Mouse (Mus musculus): ENCODE data around the gene Hoxb5. TPM values are rescaled to one million over a fixed set of nuclear protein-coding genes. Genes with fewer than 3 reads are reported as not detected.

The Hoxb5 gene
- 0.11 TPM in 1 of 2 replicates, not detected in the other for polyA plus RNA-seq (2012; rRNA removed)

DNA sequence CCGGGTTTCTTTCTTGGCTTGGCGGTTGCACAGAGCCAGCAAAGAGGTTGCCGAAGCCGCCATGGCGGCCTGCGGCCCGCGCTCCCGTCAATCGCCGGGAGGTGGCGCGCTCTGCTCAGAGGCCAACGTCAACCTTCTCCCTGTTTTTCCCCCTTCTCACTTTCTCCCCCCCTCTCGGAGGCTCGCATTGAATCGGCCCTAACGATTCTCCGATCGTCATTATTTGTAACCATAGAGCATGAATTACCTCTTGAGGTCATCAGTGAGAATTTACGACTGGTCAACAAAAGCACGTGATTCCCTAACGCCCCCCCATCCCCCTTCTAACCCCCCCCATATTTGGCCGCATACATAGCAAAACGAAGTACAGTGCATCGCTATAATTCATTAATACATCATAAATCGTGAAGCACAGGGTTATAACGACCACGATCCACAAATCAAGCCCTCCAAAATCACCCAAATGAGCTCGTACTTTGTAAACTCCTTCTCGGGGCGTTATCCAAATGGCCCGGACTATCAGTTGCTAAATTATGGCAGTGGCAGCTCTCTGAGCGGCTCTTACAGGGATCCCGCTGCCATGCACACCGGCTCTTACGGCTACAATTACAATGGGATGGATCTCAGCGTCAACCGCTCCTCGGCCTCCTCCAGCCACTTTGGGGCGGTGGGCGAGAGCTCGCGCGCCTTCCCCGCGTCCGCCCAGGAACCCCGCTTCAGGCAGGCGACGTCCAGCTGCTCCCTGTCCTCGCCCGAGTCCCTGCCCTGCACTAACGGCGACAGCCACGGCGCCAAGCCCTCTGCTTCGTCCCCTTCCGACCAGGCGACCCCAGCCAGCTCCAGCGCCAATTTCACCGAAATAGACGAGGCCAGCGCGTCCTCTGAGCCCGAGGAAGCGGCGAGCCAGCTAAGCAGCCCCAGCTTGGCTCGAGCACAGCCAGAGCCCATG, at the start of gene Hoxb5:
Gene Hoxb5 (plus strand): TSS at position 186 of the 949 bp plus-strand sequence.
- DNase-seq (ENCODE audit: extremely low spot score in 1 of 2, low spot score in 1 of 2): no peak

GRCm38 (mm10) chr11:96254221-96254620, 48.9 kb upstream of the Hoxb5 start:
- no peak for DNase-seq (ENCODE audit: extremely low spot score in 1 of 2, low spot score in 1 of 2)

- DNase-seq (ENCODE audit: extremely low spot score in 1 of 2, low spot score in 1 of 2): no peak
Observed at GRCm38 (mm10) chr11:96255111-96255995, 47.8 kb upstream of the Hoxb5 start.

DNA sequence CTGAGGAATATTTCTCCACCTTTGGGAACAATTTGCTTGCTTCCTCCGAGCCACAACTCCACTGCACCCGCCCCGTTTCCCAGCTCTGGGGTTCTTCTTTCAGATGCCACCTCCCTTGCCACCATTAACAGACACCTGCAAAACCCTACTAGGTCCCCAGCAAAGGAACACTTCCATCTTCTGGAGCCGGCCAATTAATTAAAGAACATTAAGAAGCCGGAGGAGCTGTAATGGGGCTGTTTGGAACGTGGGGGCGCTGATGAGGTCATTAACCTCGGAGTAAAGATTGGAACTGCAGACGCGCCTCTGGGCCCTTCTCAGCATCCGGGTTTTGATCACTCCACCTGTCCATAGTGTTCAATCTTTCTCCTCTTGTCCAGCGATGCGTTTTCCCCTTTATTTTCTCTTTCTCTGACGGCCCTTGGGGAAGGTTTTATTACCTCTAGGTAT, 47.1 kb upstream of the Hoxb5 start:
- no peak for DNase-seq (ENCODE audit: extremely low spot score in 1 of 2, low spot score in 1 of 2)

GRCm38 (mm10) chr11:96257141-96257540, 46.0 kb upstream of the Hoxb5 start:
- no peak for DNase-seq (ENCODE audit: extremely low spot score in 1 of 2, low spot score in 1 of 2)

DNA sequence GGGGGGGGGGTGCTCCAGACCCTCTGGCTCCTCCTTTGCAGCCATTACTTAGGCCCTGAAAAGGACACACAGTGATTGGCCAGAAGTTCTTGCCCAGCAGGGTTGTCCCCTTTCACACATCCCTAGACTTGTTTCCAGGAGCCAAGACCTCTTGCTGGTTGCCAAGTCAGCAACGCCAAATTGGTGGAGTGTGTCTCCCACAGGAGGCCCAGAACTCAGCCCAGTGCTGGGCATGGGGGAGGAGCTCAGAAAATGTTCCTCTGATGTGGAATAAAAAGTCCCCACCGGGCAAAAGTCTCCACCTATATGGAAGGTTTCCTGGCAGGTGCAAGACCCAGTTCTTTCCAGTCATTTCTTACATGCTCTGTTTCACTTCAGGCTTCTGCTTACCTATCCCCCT, 44.1 kb upstream of the Hoxb5 start:
- no peak for DNase-seq (ENCODE audit: extremely low spot score in 1 of 2, low spot score in 1 of 2)

- DNase-seq (ENCODE audit: extremely low spot score in 1 of 2, low spot score in 1 of 2): no peak
Observed at GRCm38 (mm10) chr11:96259511-96259910, 43.6 kb upstream of the Hoxb5 start.

GRCm38 (mm10) chr11:96260310-96260970, 42.7 kb upstream of the Hoxb5 start:
- no peak for DNase-seq (ENCODE audit: extremely low spot score in 1 of 2, low spot score in 1 of 2)

DNA sequence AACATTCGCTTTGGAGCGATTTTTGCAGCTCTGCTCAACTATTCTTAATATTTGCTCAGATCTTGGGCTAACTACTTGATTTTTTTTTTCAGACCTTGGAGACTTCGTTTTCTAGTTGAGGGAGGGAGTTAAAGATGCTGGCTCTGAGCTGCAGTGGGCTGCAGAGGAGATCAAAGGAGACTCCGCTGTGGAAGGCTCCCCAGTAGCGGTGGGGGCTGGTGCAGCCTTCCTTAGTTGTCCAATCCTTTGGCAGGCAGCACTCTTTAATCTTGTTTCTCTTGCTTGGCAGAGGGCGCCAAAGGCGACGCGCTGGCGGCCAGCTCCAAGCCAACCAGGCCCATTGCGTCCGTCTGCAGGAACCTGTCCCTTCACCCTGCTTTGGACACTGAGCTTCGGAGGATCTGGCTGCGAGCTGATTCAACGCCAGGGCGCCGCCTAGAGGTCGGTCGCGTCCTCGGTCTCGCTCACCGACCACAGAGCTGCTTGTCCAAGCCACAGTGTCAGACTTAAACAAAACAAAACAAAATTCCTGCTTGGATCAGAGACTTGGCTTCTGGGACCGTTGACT, 41.7 kb upstream of the Hoxb5 start:
- no peak for DNase-seq (ENCODE audit: extremely low spot score in 1 of 2, low spot score in 1 of 2)

- DNase-seq (ENCODE audit: extremely low spot score in 1 of 2, low spot score in 1 of 2): no peak
Observed at GRCm38 (mm10) chr11:96262262-96262830, 40.8 kb upstream of the Hoxb5 start.

- DNase-seq (ENCODE audit: extremely low spot score in 1 of 2, low spot score in 1 of 2): no peak
Observed at GRCm38 (mm10) chr11:96263636-96264389, 39.3 kb upstream of the Hoxb5 start.

DNA sequence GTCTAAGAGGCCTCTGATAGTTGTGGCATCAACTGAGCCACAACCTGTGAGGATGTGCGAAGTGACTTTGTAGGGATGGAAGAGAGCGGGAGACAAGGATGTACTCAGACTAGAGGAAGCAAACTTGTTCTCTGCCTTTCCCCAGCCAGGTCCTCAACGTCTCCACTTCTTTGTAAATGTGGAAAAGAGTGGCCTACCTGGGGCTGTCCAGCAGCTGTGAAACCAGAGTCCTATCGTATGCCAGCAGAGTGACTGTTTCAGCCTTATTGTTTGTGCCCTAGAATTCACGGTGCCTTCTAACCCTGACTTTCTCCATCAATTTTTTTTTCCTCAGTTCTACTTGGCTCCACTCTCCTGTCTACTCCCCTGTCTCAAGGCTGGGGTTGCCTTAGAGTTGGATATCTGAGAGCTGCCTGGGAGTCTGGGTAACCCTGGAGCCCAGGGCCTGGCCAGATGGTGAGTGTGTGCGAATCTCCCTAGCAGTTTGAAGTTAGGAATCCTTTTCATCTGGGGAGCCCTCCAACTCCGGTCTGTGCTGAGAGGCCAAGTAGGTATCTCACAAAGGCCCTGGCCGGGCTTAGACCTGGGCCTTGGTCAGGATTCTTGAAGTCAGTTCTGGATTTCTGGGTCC, 38.6 kb upstream of the Hoxb5 start:
- DNase-seq (ENCODE audit: extremely low spot score in 1 of 2, low spot score in 1 of 2): no peak

DNA sequence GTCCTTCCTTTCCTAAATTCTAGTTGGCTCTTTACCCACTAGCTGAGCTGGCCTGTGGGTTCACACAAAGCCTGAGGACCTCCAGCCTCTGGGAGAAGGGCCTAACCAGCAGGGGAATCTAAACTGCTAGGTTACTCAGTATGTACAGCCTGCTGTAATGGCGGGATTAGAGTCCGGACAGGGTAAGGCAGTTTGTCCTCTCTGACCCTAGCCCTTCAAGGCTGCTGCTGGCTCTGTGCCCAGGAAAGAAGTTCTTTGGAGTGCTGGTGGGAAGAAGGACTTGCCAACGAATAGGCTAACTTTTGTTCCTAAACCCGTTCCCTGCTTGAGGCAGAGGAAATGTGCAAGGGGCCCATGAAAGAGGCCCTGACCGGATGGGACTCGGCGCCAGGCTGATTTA, 37.2 kb upstream of the Hoxb5 start:
- no peak for DNase-seq (ENCODE audit: extremely low spot score in 1 of 2, low spot score in 1 of 2)

- no peak for DNase-seq (ENCODE audit: extremely low spot score in 1 of 2, low spot score in 1 of 2)
Observed at GRCm38 (mm10) chr11:96267021-96267920, 35.9 kb upstream of the Hoxb5 start.

GRCm38 (mm10) chr11:96268031-96268745, 34.9 kb upstream of the Hoxb5 start:
- DNase-seq (ENCODE audit: extremely low spot score in 1 of 2, low spot score in 1 of 2): no peak

- DNase-seq (ENCODE audit: extremely low spot score in 1 of 2, low spot score in 1 of 2): no peak
Observed at GRCm38 (mm10) chr11:96269869-96270268, 33.3 kb upstream of the Hoxb5 start.

DNA sequence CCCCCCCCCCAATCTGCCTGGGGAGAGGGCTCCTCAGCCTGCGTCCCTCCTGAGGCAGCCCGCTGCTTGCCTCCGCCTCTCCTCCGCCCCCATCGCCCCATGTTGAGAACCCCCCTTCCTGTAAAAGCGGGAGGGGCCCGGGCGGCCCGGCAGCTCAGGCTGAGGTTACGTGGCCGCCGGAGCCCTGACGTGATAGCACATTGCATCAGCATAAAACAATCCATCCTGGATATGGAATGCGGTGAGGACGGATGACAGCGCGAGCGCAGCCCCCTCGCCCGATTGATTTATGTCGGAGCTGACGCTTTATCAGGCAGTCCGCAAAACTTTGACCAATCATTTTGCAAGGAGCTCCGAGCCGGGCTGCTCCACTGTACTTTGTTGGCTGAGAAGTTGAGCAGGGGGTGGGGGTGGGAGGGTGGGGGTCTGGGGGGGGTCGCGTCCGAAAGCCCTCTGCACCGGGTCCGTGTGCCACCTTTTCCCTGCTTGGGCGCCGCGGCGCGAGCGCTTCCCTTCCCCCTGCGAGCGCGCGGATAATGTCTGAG, 32.1 kb upstream of the Hoxb5 start, which contains the start of gene Hoxb9:
Gene Hoxb9 (plus strand): TSS at position 462 of the 545 bp plus-strand sequence.
- no peak for DNase-seq (ENCODE audit: extremely low spot score in 1 of 2, low spot score in 1 of 2)
